Mouse (Mus musculus): ENCODE data around the gene Spg7.

- TF ChIP-seq GATA1 (IDR thresholded peaks at IDR 0.05; ENCODE audit: borderline replicate concordance, low read length) (no peak), FLI1 (IDR thresholded peaks at IDR 0.05; ENCODE audit: low read length) (no peak)
Measured at GRCm38 (mm10) chr8:123134149-123134713, 71.5 kb downstream of the Spg7 start.

Measured in megakaryocyte, embryonic 14.5 days (primary cell).